Mouse (Mus musculus) C3H10T1/2 (cell line): ENCODE measurements around the gene Ifna5. TPM values are rescaled to one million over a fixed set of nuclear protein-coding genes. Genes with fewer than 3 reads are reported as not detected.

Source experiments
- polyA plus RNA-seq, 2 experiments: library from polyadenylated mRNA; unstranded; fragments of >200 nt; fragmentation: generic; extraction: Trizol; gene quantifications; one replicate each; pipeline ENCODE4 v1.2.1; 2012; ENCODE audit warnings: missing spikeins in 2 of 2

Gene Ifna5
- polyA plus RNA-seq, result not detected

GRCm38 (mm10) chr4:88835225-88835624, at the start of gene Ifna5:
Ifna5 (plus strand) TSS chr4:88835525.

DNA sequence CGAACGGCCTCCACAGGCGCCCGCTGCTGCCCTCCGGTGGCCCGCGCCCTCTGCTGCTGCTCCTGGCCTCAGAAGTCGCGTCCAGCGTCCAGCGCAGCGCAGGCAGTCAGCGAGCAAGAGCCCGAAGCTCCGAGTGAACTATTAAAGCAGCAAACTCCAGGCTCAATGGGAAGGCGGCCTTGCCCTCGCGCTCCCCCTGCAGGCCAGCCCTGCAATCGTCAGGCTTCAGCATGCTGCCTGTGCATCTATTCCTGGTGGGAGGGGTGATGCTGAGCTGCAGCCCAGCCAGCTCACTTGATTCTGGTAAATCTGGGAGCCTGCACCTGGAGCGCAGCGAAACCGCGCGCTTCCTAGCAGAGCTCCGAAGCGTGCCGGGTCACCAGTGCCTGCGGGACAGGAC, 46.9 kb upstream of the Ifna5 start, which contains the start of gene Gm13277:
Gene Gm13277 (plus strand): TSS at position 231 of the 400 bp plus-strand sequence.

GRCm38 (mm10) chr4:88791250-88791649, 44.1 kb upstream of the Ifna5 start, which contains the start of gene Gm13278:
Gm13278 (plus strand) TSS chr4:88791550.

DNA sequence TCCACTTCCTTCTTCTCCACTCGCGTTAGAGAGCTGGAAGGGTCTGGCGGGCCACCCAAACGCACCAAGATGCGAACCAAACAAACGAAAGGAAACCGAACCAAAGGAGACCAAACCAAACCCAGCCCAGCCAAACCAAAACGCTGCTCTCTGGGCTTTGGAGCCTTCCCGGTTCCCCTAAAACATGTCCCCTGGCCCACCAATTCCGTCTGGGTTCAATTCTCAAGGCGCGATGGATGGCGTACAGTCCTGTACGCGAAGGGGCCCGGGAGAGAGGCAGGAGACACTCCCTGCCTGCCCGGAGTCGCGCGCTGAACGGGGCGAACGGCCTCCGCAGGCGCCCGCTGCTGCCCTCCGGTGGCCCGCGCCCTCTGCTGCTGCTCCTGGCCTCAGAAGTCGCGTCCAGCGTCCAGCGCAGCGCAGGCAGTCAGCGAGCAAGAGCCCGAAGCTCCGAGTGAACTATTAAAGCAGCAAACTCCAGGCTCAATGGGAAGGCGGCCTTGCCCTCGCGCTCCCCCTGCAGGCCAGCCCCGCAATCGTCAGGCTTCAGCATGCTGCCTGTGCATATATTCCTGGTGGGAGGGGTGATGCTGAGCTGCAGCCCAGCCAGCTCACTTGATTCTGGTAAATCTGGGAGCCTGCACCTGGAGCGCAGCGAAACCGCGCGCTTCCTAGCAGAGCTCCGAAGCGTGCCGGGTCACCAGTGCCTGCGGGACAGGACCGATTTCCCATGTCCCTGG, 41.2 kb upstream of the Ifna5 start, which contains the start of gene Gm13275:
Gene Gm13275 (plus strand): TSS at position 552 of the 740 bp plus-strand sequence.

GRCm38 (mm10) chr4:88797097-88797496, 38.2 kb upstream of the Ifna5 start, which contains the start of gene Gm13279:
Gm13279 (plus strand) TSS chr4:88797397.

DNA sequence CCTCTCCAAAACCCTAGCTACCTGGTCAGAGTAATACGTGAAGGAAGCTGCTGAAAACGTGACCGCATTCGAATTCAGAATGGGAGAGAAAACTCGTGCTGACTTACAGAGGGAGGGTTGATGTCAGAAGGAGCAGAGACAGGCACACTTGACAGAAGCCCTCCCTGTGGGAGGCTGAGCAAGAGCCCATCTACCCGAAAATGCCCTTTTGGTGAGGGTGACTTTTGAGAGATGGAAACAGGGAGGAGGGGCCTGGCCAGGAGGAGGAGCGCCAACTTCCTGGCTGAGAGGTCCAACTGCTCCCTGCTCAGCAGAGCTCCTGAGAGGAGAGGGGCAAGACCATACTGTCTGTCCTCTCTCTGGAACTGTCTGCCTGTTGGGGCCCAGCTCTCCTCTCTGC, 36.0 kb upstream of the Ifna5 start, which contains the start of gene Gm13285:
Gene Gm13285 (plus strand): TSS at position 301 of the 400 bp plus-strand sequence.

GRCm38 (mm10) chr4:88802954-88803353, 32.4 kb upstream of the Ifna5 start, which contains the start of gene Gm13287:
Gm13287 (plus strand) TSS chr4:88803254.

DNA sequence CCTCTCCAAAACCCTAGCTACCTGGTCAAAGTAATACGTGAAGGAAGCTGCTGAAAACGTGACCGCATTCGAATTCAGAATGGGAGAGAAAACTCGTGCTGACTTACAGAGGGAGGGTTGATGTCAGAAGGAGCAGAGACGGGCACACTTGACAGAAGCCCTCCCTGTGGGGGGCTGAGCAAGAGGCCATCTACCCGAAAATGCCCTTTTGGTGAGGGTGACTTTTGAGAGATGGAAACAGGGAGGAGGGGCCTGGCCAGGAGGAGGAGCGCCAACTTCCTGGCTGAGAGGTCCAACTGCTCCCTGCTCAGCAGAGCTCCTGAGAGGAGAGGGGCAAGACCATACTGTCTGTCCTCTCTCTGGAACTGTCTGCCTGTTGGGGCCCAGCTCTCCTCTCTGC, 30.1 kb upstream of the Ifna5 start, which contains the start of gene Gm13288:
Gene Gm13288 (plus strand): TSS at position 301 of the 400 bp plus-strand sequence.

GRCm38 (mm10) chr4:88815928-88816327, 19.4 kb upstream of the Ifna5 start, which contains the start of gene Ifna7:
Ifna7 (plus strand) TSS chr4:88816228.

DNA sequence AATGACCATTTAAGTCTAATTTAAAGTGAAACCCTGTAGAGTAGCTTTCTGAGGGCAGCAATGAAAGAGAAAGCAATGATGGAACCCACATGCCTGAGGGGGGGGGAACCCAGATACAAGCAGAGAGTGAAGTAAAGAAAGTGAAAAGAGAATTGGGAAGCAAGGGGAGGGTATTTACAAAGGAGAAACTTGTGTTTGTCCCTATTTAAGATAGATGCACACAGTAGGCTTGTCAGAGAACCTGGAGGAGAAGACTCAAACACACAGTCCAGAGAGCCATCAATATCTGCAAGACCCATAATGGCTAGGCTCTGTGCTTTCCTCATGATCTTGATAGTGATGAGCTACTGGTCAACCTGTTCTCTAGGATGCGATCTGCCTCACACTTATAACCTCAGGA, 15.7 kb upstream of the Ifna5 start, which contains the start of gene Ifna11:
Gene Ifna11 (plus strand): TSS at position 301 of the 400 bp plus-strand sequence.

DNA sequence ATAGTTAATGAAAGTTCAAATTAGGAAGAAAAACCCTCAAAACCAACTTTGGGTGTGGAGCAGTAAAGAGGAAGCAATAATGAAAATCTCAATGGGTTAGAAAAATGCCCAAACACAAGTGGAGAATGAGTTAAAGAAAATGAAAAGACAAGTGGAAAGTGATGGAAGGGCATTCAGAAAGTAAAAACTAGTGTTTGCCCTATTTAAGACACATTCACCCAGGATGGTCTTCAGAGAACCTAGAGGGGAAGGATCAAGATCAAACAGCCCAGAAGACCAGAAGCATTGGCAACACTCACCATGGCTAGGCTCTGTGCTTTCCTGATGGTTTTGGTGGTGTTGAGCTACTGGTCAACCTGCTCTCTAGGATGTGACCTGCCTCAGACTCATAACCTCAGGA, 8.2 kb upstream of the Ifna5 start, which contains the start of gene Ifna6:
Gene Ifna6 (plus strand): TSS at position 301 of the 400 bp plus-strand sequence.

GRCm38 (mm10) chr4:88841438-88841911, 6.2 kb downstream of the Ifna5 start, which contains the start of gene Ifna4:
Ifna4 (plus strand) TSS chr4:88841861.

GRCm38 (mm10) chr4:88849698-88850097, 14.4 kb downstream of the Ifna5 start, which contains the start of gene Ifna1:
Ifna1 (plus strand) TSS chr4:88850087.

GRCm38 (mm10) chr4:88880101-88880500, 44.8 kb downstream of the Ifna5 start, which contains the start of gene Ifne:
Ifne (minus strand) TSS chr4:88880201.

Other genes with a start within 250 kb of the Ifna5 start
- gene Ifna9, start 243.1 kb upstream of the Ifna5 start, polyA plus RNA-seq, result not detected
- not detected for gene Ifna12, start 232.1 kb upstream of the Ifna5 start, polyA plus RNA-seq
- gene C87499, start 201.1 kb upstream of the Ifna5 start, polyA plus RNA-seq, result not detected
- gene Ifna13, start 191.1 kb upstream of the Ifna5 start, polyA plus RNA-seq, result not detected
- gene Ifna16, start 158.6 kb upstream of the Ifna5 start, polyA plus RNA-seq, result not detected
- gene Ifna2, start 151.6 kb upstream of the Ifna5 start, polyA plus RNA-seq, result not detected
- gene Ifnab, start 144.2 kb upstream of the Ifna5 start, polyA plus RNA-seq, result under 1 TPM in 1 of 2 experiments, not detected in 1; 0.05 TPM
- gene Gm26566, start 113.7 kb upstream of the Ifna5 start, polyA plus RNA-seq, result 1 to 10 TPM in 1 of 2 experiments, under 1 TPM in 1; 0.08 to 1.1 TPM
- gene Klhl9, start 113.1 kb upstream of the Ifna5 start, polyA plus RNA-seq, result 10 to 100 TPM in 1 of 2 experiments, 1 to 10 TPM in 1; 1.1 to 12.5 TPM
- not detected for gene Gm13271, start 80.7 kb upstream of the Ifna5 start, polyA plus RNA-seq
- gene Gm13283, start 75.4 kb upstream of the Ifna5 start, polyA plus RNA-seq, result not detected
- gene Gm13290, start 61.7 kb upstream of the Ifna5 start, polyA plus RNA-seq, result 1 to 10 TPM; 1.2 to 3.1 TPM
- not detected for gene Gm13289, start 58.6 kb upstream of the Ifna5 start, polyA plus RNA-seq
- gene Gm13272, start 55.7 kb upstream of the Ifna5 start, polyA plus RNA-seq, result under 1 TPM; 0.21 to 0.38 TPM
- not detected for gene Ifnz, start 53.4 kb upstream of the Ifna5 start, polyA plus RNA-seq
- 1 to 10 TPM in 1 of 2 experiments, under 1 TPM in 1; 0.42 to 1.7 TPM for gene Gm13276, start 49.8 kb upstream of the Ifna5 start, polyA plus RNA-seq
- gene Gm13277, start 46.9 kb upstream of the Ifna5 start, polyA plus RNA-seq, result not detected
- gene Gm13278, start 44.0 kb upstream of the Ifna5 start, polyA plus RNA-seq, result not detected
- gene Gm13275, start 41.0 kb upstream of the Ifna5 start, polyA plus RNA-seq, result 1 to 10 TPM in 1 of 2 experiments, under 1 TPM in 1; 0.14 to 1.1 TPM
- gene Gm13279, start 38.1 kb upstream of the Ifna5 start, polyA plus RNA-seq, result not detected
- gene Gm13285, start 35.9 kb upstream of the Ifna5 start, polyA plus RNA-seq, result not detected
- 1 to 10 TPM in 1 of 2 experiments, under 1 TPM in 1; 0.14 to 1.1 TPM for gene Gm13287, start 32.3 kb upstream of the Ifna5 start, polyA plus RNA-seq
- gene Gm13288, start 30.0 kb upstream of the Ifna5 start, polyA plus RNA-seq, result under 1 TPM; 0.05 to 0.50 TPM
- gene Ifna7, start 19.3 kb upstream of the Ifna5 start, polyA plus RNA-seq, result not detected
- not detected for gene Ifna11, start 15.6 kb upstream of the Ifna5 start, polyA plus RNA-seq
- not detected for gene Ifna6, start 8.1 kb upstream of the Ifna5 start, polyA plus RNA-seq
- not detected for gene Ifna4, start 6.3 kb downstream of the Ifna5 start, polyA plus RNA-seq
- not detected for gene Ifna1, start 14.6 kb downstream of the Ifna5 start, polyA plus RNA-seq
- gene Ifne, start 44.7 kb downstream of the Ifna5 start, polyA plus RNA-seq, result under 1 TPM in 1 of 2 experiments, not detected in 1; 0.08 TPM